Mouse (Mus musculus) cerebellum, postnatal 25 days (tissue): ENCODE measurements at regions not wholly inside any gene's neighbourhood (a gene's known extent, or its start where the extent isn't known, plus 50 kb on each side); places are given as distances from the start of the nearest gene placed in this dataset.

Source experiments
- DNase-seq, 2 experiments: peaks; one replicate each; pipeline ENCODE4 v3.0.0; 2021; ENCODE audit warnings: mixed read lengths in 2 of 2

- DNase-seq = no peak
These were observed 271.2 kb upstream of the Arrdc3 start for GRCm38 (mm10) chr13:80611937-80612336.

GRCm38 (mm10) chr13:80613167-80613883, 269.9 kb upstream of the Arrdc3 start:
- no peak for DNase-seq

- DNase-seq = no peak
These were observed 269.3 kb upstream of the Arrdc3 start for GRCm38 (mm10) chr13:80613884-80614247.

- no peak for DNase-seq
These were observed 268.2 kb upstream of the Arrdc3 start for GRCm38 (mm10) chr13:80614971-80615370.

- DNase-seq = no peak
These were observed 260.2 kb upstream of the Arrdc3 start for GRCm38 (mm10) chr13:80623005-80623404.

- no peak for DNase-seq
These were observed 241.8 kb upstream of the Arrdc3 start for GRCm38 (mm10) chr13:80641334-80641733.

GRCm38 (mm10) chr13:80647578-80647977, 235.6 kb upstream of the Arrdc3 start:
- DNase-seq = no peak

GRCm38 (mm10) chr13:80652967-80653539, 230.1 kb upstream of the Arrdc3 start:
- DNase-seq = no peak

- DNase-seq = no peak
These were observed 216.9 kb upstream of the Arrdc3 start for GRCm38 (mm10) chr13:80666186-80666713.

GRCm38 (mm10) chr13:80689871-80690270, 193.3 kb upstream of the Arrdc3 start:
- no peak for DNase-seq

GRCm38 (mm10) chr13:80690654-80691386, 192.4 kb upstream of the Arrdc3 start:
- no peak for DNase-seq

- no peak for DNase-seq
These were observed 187.5 kb upstream of the Arrdc3 start for GRCm38 (mm10) chr13:80695549-80696150.

GRCm38 (mm10) chr13:80709531-80710306, 173.5 kb upstream of the Arrdc3 start:
- peak; percentile 37 to 62 for DNase-seq

GRCm38 (mm10) chr13:80719313-80719712, 163.9 kb upstream of the Arrdc3 start:
- no peak for DNase-seq

GRCm38 (mm10) chr13:80723215-80724006, 159.8 kb upstream of the Arrdc3 start:
- DNase-seq = no peak

GRCm38 (mm10) chr13:80729202-80729601, 154.0 kb upstream of the Arrdc3 start:
- no peak for DNase-seq

- no peak for DNase-seq
These were observed 137.2 kb upstream of the Arrdc3 start for GRCm38 (mm10) chr13:80745991-80746390.

- peak; percentile 13 to 43 for DNase-seq
These were observed 136.2 kb upstream of the Arrdc3 start for GRCm38 (mm10) chr13:80747022-80747421.
